Mouse (Mus musculus) MEL (cell line): ENCODE measurements around the gene Npw.

Experiments used
- CHD2 ChIP-seq: IDR thresholded peaks from 2 replicates; pipeline ENCODE4 v1.6.1; 2011; ENCODE audit warnings: low read length, improper control_type of control experiment
- CTCF ChIP-seq, 3 experiments: IDR thresholded peaks in 2 of 3; conservative IDR thresholded peaks in 1 of 3; 2 replicates each; pipeline ENCODE4 v1.5.1; 2011 to 2012; ENCODE audit warnings: low read length in 3 of 3, low read depth in 2 of 3, mild to moderate bottlenecking in 2 of 3, improper control_type of control experiment in 1 of 3, inconsistent platforms in 1 of 3, mixed read lengths in 1 of 3, moderate library complexity in 1 of 3; ENCODE audit not compliant: control insufficient read depth in 1 of 3, insufficient read depth in 1 of 3, poor library complexity in 1 of 3, severe bottlenecking in 1 of 3
- ELF1 ChIP-seq: IDR thresholded peaks from 2 replicates; pipeline ENCODE4 v1.6.1; 2014; ENCODE audit warnings: low read depth, mild to moderate bottlenecking, inconsistent platforms, low read length, improper control_type of control experiment, moderate library complexity
- JUND ChIP-seq: IDR thresholded peaks from 2 replicates; pipeline ENCODE4 v1.6.1; 2011; ENCODE audit warnings: low read depth, mild to moderate bottlenecking, improper control_type of control experiment, low read length
- MAX ChIP-seq: IDR thresholded peaks from 2 replicates; pipeline ENCODE4 v1.6.1; 2011; ENCODE audit warnings: low read length, improper control_type of control experiment
- MEF2A ChIP-seq: IDR thresholded peaks from 2 replicates; pipeline ENCODE4 v1.6.1; 2014; ENCODE audit warnings: low read depth, mild to moderate bottlenecking, inconsistent platforms, low read length, improper control_type of control experiment; ENCODE audit not compliant: poor library complexity, insufficient replicate concordance, severe bottlenecking; ENCODE audit errors: extremely low read depth
- POLR2A ChIP-seq, 2 experiments: IDR thresholded peaks; 2 replicates each; pipeline ENCODE4 v1.6.1; 2011 to 2012; ENCODE audit warnings: low read length in 2 of 2, mild to moderate bottlenecking in 2 of 2, control low read depth in 1 of 2, improper control_type of control experiment in 1 of 2, low read depth in 1 of 2, moderate library complexity in 1 of 2; ENCODE audit not compliant: control insufficient read depth in 1 of 2, insufficient read depth in 1 of 2, poor library complexity in 1 of 2
- POLR2AphosphoS2 ChIP-seq: IDR thresholded peaks from 2 replicates; pipeline ENCODE4 v1.6.1; 2011; ENCODE audit warnings: low read length, improper control_type of control experiment
- TAL1 ChIP-seq: IDR thresholded peaks from 2 replicates; pipeline ENCODE4 v1.6.1; 2012; ENCODE audit warnings: mild to moderate bottlenecking, inconsistent platforms, low read length, moderate library complexity, mixed read lengths
- ZC3H11A ChIP-seq: IDR thresholded peaks from 2 replicates; pipeline ENCODE4 v1.6.1; 2012; ENCODE audit warnings: low read depth, mild to moderate bottlenecking, inconsistent platforms, low read length, improper control_type of control experiment

GRCm38 (mm10) chr17:24608370-24608769 is 49.9 kb downstream of the Npw start:
- TF ChIP-seq CHD2, result no peak
- TF ChIP-seq CTCF (IDR thresholded peaks at IDR 0.05 in 2 of 3, conservative IDR thresholded peaks at IDR 0.05 in 1 of 3; ENCODE audit: control insufficient read depth in 1 of 3, insufficient read depth in 1 of 3, low read depth in 2 of 3, low read length in 3 of 3, poor library complexity in 1 of 3, severe bottlenecking in 1 of 3), result no peak
- no peak for TF ChIP-seq POLR2A (IDR thresholded peaks at IDR 0.05; ENCODE audit: control insufficient read depth in 1 of 2, insufficient read depth in 1 of 2, low read depth in 1 of 2, low read length in 2 of 2, poor library complexity in 1 of 2)
- no peak for TF ChIP-seq MAX
- no peak for TF ChIP-seq POLR2AphosphoS2
- TF ChIP-seq MEF2A, result no peak
- no peak for TF ChIP-seq ELF1
- no peak for TF ChIP-seq TAL1
- TF ChIP-seq JUND, result no peak
- no peak for TF ChIP-seq ZC3H11A
